In genomic region chr13:49479399-49479798, GRCm38 (mm10) we compare ENCODE assay signal across 12 mouse cellular contexts. TPM values are rescaled to one million over a fixed set of nuclear protein-coding genes. Genes with fewer than 3 reads are reported as not detected.
DNase-seq lines count a peak whose midpoint lies in the region; ATAC-seq and TF ChIP-seq lines count a peak whose summit lies in the region.
"Had no signal": no experiment of that assay in that cellular context is flagged by ENCODE, and none has a peak within 500 bp of the region (broad histone marks: within the 10 kb centered on the region; RNA-seq: fewer than 3 reads in every experiment).

No protein-coding gene starts in this region.

- H3K4me2 ChIP-seq in intestine, embryonic 16.5 days (ENCODE audit: low read depth, low read length), result no peak overlapping the region
- H3K4me2 ChIP-seq in intestine, postnatal 0 days (replicated peaks; ENCODE audit: low read depth), result no peak overlapping the region
- H3K4me2 ChIP-seq in stomach, embryonic 14.5 days (replicated peaks; ENCODE audit: low read depth, low read length), result no peak overlapping the region
- H3K4me2 ChIP-seq in hindbrain, embryonic 13.5 days, result no peak overlapping the region

- ATAC-seq in intestine, embryonic 16.5 days, result no peak
- ATAC-seq in intestine, postnatal 0 days, result no peak
- no peak for ATAC-seq in stomach, embryonic 14.5 days (ENCODE audit: insufficient number of reproducible peaks, insufficient read depth, low FRiP score, low read depth)
- ATAC-seq in hindbrain, embryonic 13.5 days (ENCODE audit: low FRiP score), result no peak

- H3K9ac ChIP-seq in intestine, embryonic 16.5 days (ENCODE audit: low read depth, low read length), result no peak overlapping the region
- no peak overlapping the region for H3K9ac ChIP-seq in intestine, postnatal 0 days (ENCODE audit: low read depth, low read length)
- no peak overlapping the region for H3K9ac ChIP-seq in stomach, embryonic 14.5 days (replicated peaks; ENCODE audit: low read depth, low read length)
- H3K9ac ChIP-seq in hindbrain, embryonic 13.5 days, result no peak overlapping the region

- peaks cover 7% of the 10 kb centered on the region; the same call in 1 of the 2 replicates for H3K4me1 ChIP-seq in intestine, embryonic 16.5 days (ENCODE audit: control insufficient read depth, insufficient read depth, low read length)
- no peaks in the 10 kb centered on the region for H3K4me1 ChIP-seq in intestine, postnatal 0 days (replicated peaks; ENCODE audit: control insufficient read depth, insufficient read depth, low read length)
- H3K4me1 ChIP-seq in stomach, embryonic 14.5 days (ENCODE audit: control insufficient read depth, insufficient read depth, low read length), result peaks cover 18% of the 10 kb centered on the region; the same call in 1 of the 2 replicates
- peaks cover 7% of the 10 kb centered on the region; the same call in 1 of the 2 replicates for H3K4me1 ChIP-seq in hindbrain, embryonic 13.5 days (replicated peaks)

- 58% methylated on average over 4 of the region's 4 CpGs for whole genome bisulfite sequencing in intestine, embryonic 16.5 days
- 73% methylated on average over 4 of the region's 4 CpGs for WGBS in intestine, postnatal 0 days
- 74% methylated on average over 4 of the region's 4 CpGs for WGBS in stomach, embryonic 14.5 days
- WGBS in hindbrain, embryonic 13.5 days, result 82% methylated on average over 4 of the region's 4 CpGs

- no peaks in the 10 kb centered on the region for H3K27me3 ChIP-seq in intestine, embryonic 16.5 days (replicated peaks; ENCODE audit: control insufficient read depth, insufficient read depth, low read length)
- H3K27me3 ChIP-seq in intestine, postnatal 0 days (replicated peaks; ENCODE audit: control insufficient read depth, insufficient read depth, low read length), result no peaks in the 10 kb centered on the region
- H3K27me3 ChIP-seq in stomach, embryonic 14.5 days (ENCODE audit: control insufficient read depth, insufficient read depth, low read length), result no peaks in the 10 kb centered on the region
- no peaks in the 10 kb centered on the region for H3K27me3 ChIP-seq in hindbrain, embryonic 13.5 days
- H3K27me3 ChIP-seq: CH12.LX had no signal

- no peak overlapping the region for H3K4me3 ChIP-seq in intestine, embryonic 16.5 days (ENCODE audit: low read length)
- no peak overlapping the region for H3K4me3 ChIP-seq in intestine, postnatal 0 days (ENCODE audit: low read depth, low read length)
- H3K4me3 ChIP-seq in stomach, embryonic 14.5 days (ENCODE audit: low read depth, low read length), result no peak overlapping the region
- H3K4me3 ChIP-seq in hindbrain, embryonic 13.5 days, result no peak overlapping the region

- intact Hi-C loops in heart, postnatal 25 days (cut with DNase I), result no loop called here

- H3K9me3 ChIP-seq in intestine, embryonic 16.5 days (ENCODE audit: control insufficient read depth, low read length), result no peaks in the 10 kb centered on the region
- no peaks in the 10 kb centered on the region for H3K9me3 ChIP-seq in intestine, postnatal 0 days (ENCODE audit: control insufficient read depth)
- H3K9me3 ChIP-seq in stomach, embryonic 14.5 days (ENCODE audit: control insufficient read depth, low read depth, low read length), result no peaks in the 10 kb centered on the region
- H3K9me3 ChIP-seq in hindbrain, embryonic 13.5 days, result no peaks in the 10 kb centered on the region

- peak overlapping the region; percentile 65 for H3K27ac ChIP-seq in intestine, embryonic 16.5 days (ENCODE audit: low read length)
- H3K27ac ChIP-seq in intestine, postnatal 0 days (ENCODE audit: low read depth, low read length), result no peak overlapping the region
- H3K27ac ChIP-seq in stomach, embryonic 14.5 days (ENCODE audit: low read length), result peak overlapping the region; percentile 77
- no peak overlapping the region for H3K27ac ChIP-seq in hindbrain, embryonic 13.5 days

- peak; percentile 77 for DNase-seq in gastrocnemius, adult 18-20 months (ENCODE audit: low spot score)
- DNase-seq in heart, postnatal 25 days (ENCODE audit: low spot score), result peak; percentile 31
- DNase-seq in right cerebral cortex, postnatal 10 days (ENCODE audit: low spot score in 2 of 2), result no peak
- no peak for DNase-seq in cerebellum, adult 11-12 months
- DNase-seq: thymus, adult 2 months had no signal

- TF ChIP-seq CTCF in intestine, postnatal 0 days (IDR thresholded peaks at IDR 0.05; ENCODE audit: low read depth), result no peak

- no peaks in the 10 kb centered on the region for H3K36me3 ChIP-seq in intestine, embryonic 16.5 days (ENCODE audit: control insufficient read depth, insufficient read depth, low read length)
- H3K36me3 ChIP-seq in intestine, postnatal 0 days (ENCODE audit: control insufficient read depth, insufficient read depth), result no peaks in the 10 kb centered on the region
- no peaks in the 10 kb centered on the region for H3K36me3 ChIP-seq in stomach, embryonic 14.5 days (ENCODE audit: control insufficient read depth, insufficient read depth, low read length)
- no peaks in the 10 kb centered on the region for H3K36me3 ChIP-seq in hindbrain, embryonic 13.5 days

RNA-seq across cellular contexts. Expression of gene Tes3-ps, which starts 13.7 kb away (rescaled TPM):
- polyA plus RNA-seq in intestine, embryonic 16.5 days (2015; fragmentation: Nextera tagmentation; extraction: Ambion mirVana), result 0.56 and 0.67 TPM in 2 replicates
- polyA plus RNA-seq in intestine, postnatal 0 days (2015; fragmentation: Nextera tagmentation; extraction: Ambion mirVana), result 0.55 and 0.57 TPM in 2 replicates
- total RNA-seq in gastrocnemius, adult 18-20 months (2021), result 1 to 10 TPM; 1.4 to 1.6 TPM
- total RNA-seq in heart, postnatal 25 days (2021), result 1 to 10 TPM; 1.5 TPM
- 1.2 and 1.7 TPM in 2 replicates for polyA plus RNA-seq in stomach, embryonic 14.5 days (2014; fragmentation: Nextera tagmentation; extraction: Ambion mirVana)
- polyA plus RNA-seq in hindbrain, embryonic 13.5 days (2015; fragmentation: Nextera tagmentation; extraction: Ambion mirVana), result 0.45 and 0.60 TPM in 2 replicates
- polyA plus RNA-seq: kidney, adult 2 months; thymus, adult 2 months had no signal

RNA-seq across cellular contexts. Expression of gene Ecm2, which starts 25.2 kb away (rescaled TPM):
- 0.62 and 0.82 TPM in 2 replicates for polyA plus RNA-seq in intestine, embryonic 16.5 days (2015; fragmentation: Nextera tagmentation; extraction: Ambion mirVana)
- 1.1 and 1.7 TPM in 2 replicates for polyA plus RNA-seq in intestine, postnatal 0 days (2015; fragmentation: Nextera tagmentation; extraction: Ambion mirVana)
- 1 to 10 TPM; 6.7 to 9.3 TPM for total RNA-seq in gastrocnemius, adult 18-20 months (2021)
- total RNA-seq in heart, postnatal 25 days (2021), result 10 to 100 TPM; 15.1 to 16.1 TPM
- 0.57 and 0.88 TPM in 2 replicates for polyA plus RNA-seq in stomach, embryonic 14.5 days (2014; fragmentation: Nextera tagmentation; extraction: Ambion mirVana)
- 2.3 and 2.5 TPM in 2 replicates for polyA plus RNA-seq in hindbrain, embryonic 13.5 days (2015; fragmentation: Nextera tagmentation; extraction: Ambion mirVana)
- total RNA-seq: monocyte, adult 5-6 weeks had no signal

RNA-seq across cellular contexts. Expression of gene Ippk, which starts 58.4 kb away (rescaled TPM):
- polyA plus RNA-seq in intestine, embryonic 16.5 days (2015; fragmentation: Nextera tagmentation; extraction: Ambion mirVana), result 18.0 and 19.9 TPM in 2 replicates
- polyA plus RNA-seq in intestine, postnatal 0 days (2015; fragmentation: Nextera tagmentation; extraction: Ambion mirVana), result 10.4 and 11.5 TPM in 2 replicates
- total RNA-seq in gastrocnemius, adult 18-20 months (2021), result 1 to 10 TPM; 5.9 to 6.6 TPM
- total RNA-seq in heart, postnatal 25 days (2021), result 1 to 10 TPM; 5.6 to 6.4 TPM
- polyA plus RNA-seq in stomach, embryonic 14.5 days (2014; fragmentation: Nextera tagmentation; extraction: Ambion mirVana), result 16.3 and 17.8 TPM in 2 replicates
- 14.0 and 15.0 TPM in 2 replicates for polyA plus RNA-seq in hindbrain, embryonic 13.5 days (2015; fragmentation: Nextera tagmentation; extraction: Ambion mirVana)

Comparison
In these comparisons a context has a peak if more than half of its experiments do, and no peak if none do; other contexts are left out.
1. H3K27ac ChIP-seq: peak in intestine, embryonic 16.5 days (single experiment) and stomach, embryonic 14.5 days (single experiment); none in intestine, postnatal 0 days (single experiment) and hindbrain, embryonic 13.5 days (single experiment).
2. DNase-seq: peak in gastrocnemius, adult 18-20 months (single experiment) and heart, postnatal 25 days (single experiment); none in right cerebral cortex, postnatal 10 days (0 of 2) and cerebellum, adult 11-12 months (single experiment).